Mouse (Mus musculus): ENCODE data around the gene Smarcal1. TPM values are rescaled to one million over a fixed set of nuclear protein-coding genes. Genes with fewer than 3 reads are reported as not detected.

The Smarcal1 gene
- polyA plus RNA-seq, 1 experiment from 2014 or later = 26.2 TPM

GRCm38 (mm10) chr1:72612172-72612571 is 29.1 kb downstream of the Smarcal1 start:
- H3K27me3 ChIP-seq (replicated peaks; ENCODE audit: control insufficient read depth, insufficient read depth, low read length) = no peaks in the 10 kb centered on the region
- no peak overlapping the region for H3K27ac ChIP-seq (ENCODE audit: low read depth, low read length)
- H3K9ac ChIP-seq (ENCODE audit: low read depth, low read length) = no peak overlapping the region
- H3K36me3 ChIP-seq (ENCODE audit: control insufficient read depth, insufficient read depth, low read length) = peaks cover 16% of the 10 kb centered on the region
- no peaks in the 10 kb centered on the region for H3K4me1 ChIP-seq (ENCODE audit: control insufficient read depth, insufficient read depth, low read depth, low read length)
- H3K4me3 ChIP-seq (ENCODE audit: low read length) = no peak overlapping the region
- no peaks in the 10 kb centered on the region for H3K9me3 ChIP-seq (ENCODE audit: control insufficient read depth, low read length)
- ATAC-seq = no peak
- no peak overlapping the region for H3K4me2 ChIP-seq (ENCODE audit: low read length)
- 82% methylated on average over 6 of the region's 6 CpGs for WGBS

DNA sequence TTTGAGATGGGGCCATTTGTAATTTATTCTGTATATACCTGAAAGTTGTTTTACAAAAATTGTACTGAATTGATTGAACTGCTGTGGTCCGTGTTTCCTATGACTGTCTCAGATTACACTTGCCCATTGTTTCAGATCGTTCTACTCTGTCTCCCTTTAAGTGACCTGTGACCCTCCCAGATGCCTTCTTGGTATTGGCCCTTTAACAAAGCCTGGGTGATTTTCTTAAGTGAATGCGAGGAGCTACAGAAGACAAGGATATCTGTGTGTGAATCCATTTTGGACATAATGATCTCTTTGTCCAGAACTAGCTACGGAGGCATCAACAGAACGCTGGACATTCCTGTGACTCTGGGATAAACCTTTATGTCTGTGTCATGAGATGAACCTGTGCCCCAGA is 52.2 kb downstream of the Smarcal1 start:
- 16% methylated on average over 5 of the region's 5 CpGs for WGBS
- Histone ChIP-seq H3K36me3 (ENCODE audit: control insufficient read depth, insufficient read depth, low read length) (peaks cover 17% of the 10 kb centered on the region), H3K9me3 (ENCODE audit: control insufficient read depth, low read length) (no peaks in the 10 kb centered on the region), H3K4me2 (ENCODE audit: low read length) (no peak overlapping the region), H3K27ac (ENCODE audit: low read depth, low read length) (no peak overlapping the region), H3K4me1 (ENCODE audit: control insufficient read depth, insufficient read depth, low read depth, low read length) (no peaks in the 10 kb centered on the region), H3K4me3 (ENCODE audit: low read length) (no peak overlapping the region), H3K27me3 (replicated peaks; ENCODE audit: control insufficient read depth, insufficient read depth, low read length) (no peaks in the 10 kb centered on the region), H3K9ac (ENCODE audit: low read depth, low read length) (no peak overlapping the region)
- no peak for ATAC-seq

GRCm38 (mm10) chr1:72640658-72641410 is 57.8 kb downstream of the Smarcal1 start:
- Histone ChIP-seq H3K9ac (ENCODE audit: low read depth, low read length) (no peak overlapping the region), H3K9me3 (ENCODE audit: control insufficient read depth, low read length) (no peaks in the 10 kb centered on the region), H3K4me3 (ENCODE audit: low read length) (peak overlapping the region; percentile 38), H3K27me3 (replicated peaks; ENCODE audit: control insufficient read depth, insufficient read depth, low read length) (no peaks in the 10 kb centered on the region), H3K27ac (ENCODE audit: low read depth, low read length) (peak overlapping the region; percentile 23; the same call in 1 of the 2 replicates), H3K36me3 (ENCODE audit: control insufficient read depth, insufficient read depth, low read length) (no peaks in the 10 kb centered on the region), H3K4me1 (ENCODE audit: control insufficient read depth, insufficient read depth, low read depth, low read length) (no peaks in the 10 kb centered on the region), H3K4me2 (ENCODE audit: low read length) (peak overlapping the region; percentile 69)
- peak; percentile 85 for ATAC-seq
- 38% methylated on average over 49 of the region's 49 CpGs for WGBS

DNA sequence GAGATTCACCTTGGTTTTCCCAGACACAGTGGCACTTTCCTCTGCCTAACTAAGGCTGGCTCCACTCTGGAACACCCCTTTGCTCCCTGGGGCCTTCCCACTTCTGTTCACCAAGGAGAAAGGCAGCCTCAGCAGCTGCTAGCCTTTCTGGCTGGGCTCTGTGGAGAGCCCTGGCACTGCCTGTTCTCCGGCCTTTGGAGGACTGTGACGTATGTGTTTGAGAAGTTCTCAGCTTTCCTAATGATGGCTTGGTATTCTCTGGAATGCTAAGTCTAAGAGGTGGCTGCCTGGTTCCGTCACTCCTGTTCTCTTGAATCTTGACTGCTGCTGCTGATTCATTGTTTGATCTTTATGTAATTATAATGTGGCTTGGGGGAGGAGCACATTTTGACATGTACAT is 90.0 kb downstream of the Smarcal1 start:
- Histone ChIP-seq H3K4me2 (ENCODE audit: low read length) (no peak overlapping the region), H3K4me3 (ENCODE audit: low read length) (no peak overlapping the region), H3K27me3 (replicated peaks; ENCODE audit: control insufficient read depth, insufficient read depth, low read length) (no peaks in the 10 kb centered on the region), H3K36me3 (ENCODE audit: control insufficient read depth, insufficient read depth, low read length) (no peaks in the 10 kb centered on the region), H3K9ac (ENCODE audit: low read depth, low read length) (no peak overlapping the region), H3K27ac (ENCODE audit: low read depth, low read length) (no peak overlapping the region), H3K9me3 (ENCODE audit: control insufficient read depth, low read length) (no peaks in the 10 kb centered on the region), H3K4me1 (ENCODE audit: control insufficient read depth, insufficient read depth, low read depth, low read length) (no peaks in the 10 kb centered on the region)
- 51% methylated on average over 3 of the region's 3 CpGs for WGBS
- ATAC-seq = no peak

Other genes starting within 250 kb of the Smarcal1 start
- 9.4 and 10.3 TPM in 2 replicates for gene March4, start 46.3 kb upstream of the Smarcal1 start, polyA plus RNA-seq (2015; fragmentation: Nextera tagmentation; extraction: Ambion mirVana)
- not detected in 2 replicates for gene Ankar, start 117.3 kb downstream of the Smarcal1 start, polyA plus RNA-seq (2015; fragmentation: Nextera tagmentation; extraction: Ambion mirVana)
- gene Rpl37a, start 128.0 kb downstream of the Smarcal1 start, polyA plus RNA-seq (2015; fragmentation: Nextera tagmentation; extraction: Ambion mirVana) = 753 and 794 TPM in 2 replicates
- gene Igfbp2, start 241.3 kb downstream of the Smarcal1 start, polyA plus RNA-seq (2015; fragmentation: Nextera tagmentation; extraction: Ambion mirVana) = 465 and 469 TPM in 2 replicates